Mouse (Mus musculus): Measurements from ENCODE around the gene Med13l.
A peak's percentile ranks its signal among the peaks of the same experiment; 100 is the strongest.

Med13l gene

DNA sequence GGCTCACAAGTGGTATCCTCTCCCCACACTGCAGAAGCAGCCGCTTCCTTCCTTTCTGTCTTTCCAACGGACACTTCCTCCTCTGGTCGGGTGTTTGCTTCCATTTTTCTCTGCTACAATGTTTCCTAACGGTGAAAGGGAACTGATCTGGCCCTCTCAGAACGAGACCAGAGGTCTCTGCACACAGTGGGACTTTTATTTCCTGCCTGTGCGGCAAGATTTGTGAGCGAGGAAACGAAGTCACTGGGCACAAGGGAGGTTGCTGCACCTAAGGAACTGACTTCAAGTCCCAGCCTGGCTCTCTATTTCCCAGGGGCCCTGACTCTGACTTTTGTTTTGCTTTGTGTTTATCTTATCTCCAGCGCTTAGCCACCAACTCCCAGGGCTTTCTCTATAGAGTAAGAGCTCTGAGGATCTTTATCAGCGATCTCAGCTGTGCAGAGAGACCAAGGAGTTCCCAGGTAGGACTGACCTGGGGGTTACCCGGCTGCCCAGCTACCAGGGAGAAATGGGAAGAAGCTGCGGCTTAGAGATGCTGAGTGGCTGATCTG is 4.0 kb upstream of the Med13l start:
- no peak for DNase-seq (ENCODE audit: low read depth, low spot score)

DNA sequence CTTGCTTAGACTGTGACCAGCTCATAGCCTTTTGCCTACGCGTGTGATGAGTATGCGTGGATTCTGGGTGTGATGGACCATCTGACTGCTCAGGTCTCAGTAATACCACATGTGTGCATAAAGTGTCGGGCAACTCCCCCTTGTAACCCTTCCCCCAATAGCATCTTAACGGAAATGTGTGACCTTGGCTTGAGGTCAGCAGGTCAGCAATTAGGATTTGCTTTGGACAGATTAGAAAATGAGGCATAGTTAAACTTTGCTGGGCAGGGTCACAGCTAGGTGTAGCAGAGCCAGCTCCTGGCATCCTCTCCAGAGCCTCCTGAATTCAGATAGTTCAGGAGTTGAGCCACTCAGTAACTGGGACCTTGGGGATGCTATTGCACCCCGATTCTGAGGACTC is 1.6 kb upstream of the Med13l start:
- no peak for DNase-seq (ENCODE audit: low read depth, low spot score)

DNA sequence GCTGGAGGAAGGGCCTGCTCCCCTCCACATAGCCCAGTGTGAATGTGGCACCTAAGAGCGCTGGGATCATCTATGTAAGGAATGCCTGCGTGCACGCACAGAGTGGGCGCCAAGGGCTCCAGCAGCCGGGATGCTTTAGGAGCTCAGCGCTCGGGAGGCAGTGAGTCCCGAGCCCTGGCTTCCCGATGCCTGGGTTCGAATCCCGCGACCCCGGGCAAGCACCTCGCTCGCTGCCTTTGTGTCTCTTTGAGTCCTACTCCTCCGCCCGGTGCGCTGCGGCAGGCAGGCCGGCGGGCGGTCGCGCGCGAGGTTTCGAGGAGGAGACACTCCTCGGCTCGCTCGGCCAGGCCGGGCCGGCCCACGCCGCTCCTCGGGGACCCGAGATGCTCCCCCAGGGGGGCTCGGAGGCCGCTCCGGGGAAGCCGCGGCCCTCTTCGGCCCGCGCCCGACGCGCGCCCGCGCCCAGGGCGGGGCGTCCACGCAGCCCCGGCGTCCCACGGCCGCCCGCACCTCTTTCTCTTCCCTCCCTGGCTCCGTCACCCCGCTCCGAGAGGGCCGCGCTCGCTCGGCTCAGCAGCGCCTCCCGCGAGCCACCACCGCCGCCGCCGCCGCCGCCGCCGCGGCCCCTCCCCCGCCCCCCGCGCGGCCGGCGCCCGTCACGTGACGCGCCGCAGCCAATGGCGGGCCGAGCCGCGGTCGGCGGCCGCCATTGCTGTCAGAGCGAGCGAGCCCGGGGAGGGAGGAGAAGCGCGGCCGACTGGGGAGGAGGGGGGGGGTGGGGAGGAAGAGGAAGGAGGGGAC is 695 bp upstream of the Med13l start:
- DNase-seq (ENCODE audit: low read depth, low spot score): peak; percentile 88

DNA sequence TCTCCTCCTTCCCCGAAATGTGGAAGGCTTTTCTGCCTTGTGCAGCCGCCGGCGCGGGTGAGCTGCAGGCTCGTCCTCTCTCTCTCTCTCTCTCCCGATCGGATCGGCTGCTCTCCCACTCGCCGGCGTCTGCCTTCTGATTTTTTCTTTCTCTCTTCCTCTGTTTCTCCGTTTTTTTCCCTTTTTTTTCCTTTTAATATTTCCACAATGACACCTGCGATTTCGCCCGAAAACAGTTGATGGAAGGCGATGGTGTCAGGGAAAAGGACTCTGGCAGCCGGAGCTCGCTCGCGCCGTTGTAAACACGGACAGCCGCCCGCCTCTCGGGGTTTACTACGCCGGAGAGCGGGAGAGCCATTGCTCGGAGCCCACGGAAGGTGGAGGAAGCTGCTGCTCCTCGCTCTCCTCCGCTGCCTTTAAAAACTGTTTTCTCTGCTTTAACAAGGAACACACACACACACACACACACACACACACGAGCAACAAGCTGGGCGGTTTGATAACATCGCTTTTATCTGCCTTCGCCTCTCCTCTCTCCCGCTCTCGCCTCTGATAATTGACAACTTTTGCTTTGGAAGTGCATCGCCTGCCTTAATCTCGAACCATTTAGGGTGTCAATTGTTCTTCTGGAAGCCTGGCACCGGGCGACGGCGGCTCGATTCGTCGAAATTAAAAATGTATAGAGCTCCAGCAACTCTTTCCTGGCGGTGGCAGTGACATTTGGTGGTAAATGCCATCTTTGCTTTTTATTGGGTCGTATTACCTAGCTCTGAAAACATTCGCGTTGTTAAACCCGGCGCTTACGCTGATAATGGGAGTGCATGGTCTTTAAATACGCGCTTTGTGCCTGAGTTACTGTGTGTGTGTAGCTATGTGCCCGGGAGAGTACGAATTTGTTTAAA is 858 bp downstream of the Med13l start:
- DNase-seq (ENCODE audit: low read depth, low spot score): peak; percentile 50

DNA sequence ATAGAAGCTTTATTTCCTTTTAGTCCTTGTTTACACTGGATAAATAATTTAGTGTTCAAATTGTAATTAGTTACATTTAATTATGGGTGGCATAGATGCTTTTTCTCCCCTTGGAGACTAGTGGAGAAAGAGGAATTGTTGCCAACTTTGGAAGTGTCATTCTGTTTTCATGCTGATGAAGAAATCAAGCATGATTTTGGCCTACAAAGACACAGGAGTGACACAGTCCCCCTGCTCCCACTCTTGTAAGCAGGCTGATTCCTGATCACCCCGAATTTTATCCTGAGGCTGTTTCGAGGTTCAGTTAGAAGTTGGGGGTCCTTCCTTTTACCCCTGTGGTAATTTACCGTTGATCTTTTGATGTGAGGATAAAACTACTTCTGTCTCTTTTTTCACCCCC is 1.7 kb downstream of the Med13l start:
- no peak for DNase-seq (ENCODE audit: low read depth, low spot score)

DNA sequence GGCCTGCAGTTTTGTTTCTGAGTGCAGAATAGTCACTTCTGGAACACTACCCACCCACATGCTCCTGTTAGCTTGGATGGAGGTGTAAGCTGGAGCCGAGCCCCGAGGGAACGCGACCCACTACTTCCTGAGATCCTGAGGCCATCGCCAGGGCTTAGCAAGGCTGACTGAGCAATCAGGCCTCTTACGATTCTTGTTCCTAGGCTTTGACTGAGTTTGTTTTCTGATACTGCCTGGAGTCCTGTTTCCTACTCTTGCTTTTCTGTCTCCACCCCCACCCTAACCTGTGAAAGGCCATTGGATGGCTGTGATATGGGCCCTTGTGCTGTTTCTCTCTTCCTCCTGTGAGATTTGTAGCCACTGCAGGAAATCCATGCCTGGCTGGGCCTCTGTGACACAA is 3.1 kb downstream of the Med13l start:
- peak; percentile 57 for DNase-seq (ENCODE audit: low read depth, low spot score)

DNA sequence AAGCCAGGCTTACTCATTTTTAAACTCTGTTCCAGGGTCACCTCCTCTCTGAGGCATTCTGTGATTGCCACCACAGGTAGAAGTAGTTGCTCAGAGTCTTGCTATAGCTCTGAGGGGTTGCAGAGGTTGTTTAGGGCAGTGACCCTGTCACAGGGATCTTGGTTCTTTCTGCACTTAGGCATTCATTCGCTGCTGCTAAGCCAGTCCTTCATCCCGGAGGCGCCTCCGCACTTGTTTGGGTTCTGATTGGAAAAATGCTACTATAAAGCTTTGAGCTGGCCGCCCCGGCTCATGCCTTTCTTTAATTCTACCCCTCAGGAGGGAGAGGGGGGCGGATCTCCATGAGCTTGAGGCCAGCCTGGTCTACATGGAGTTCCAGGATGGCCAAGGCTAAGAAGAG is 6.9 kb downstream of the Med13l start:
- no peak for DNase-seq (ENCODE audit: low read depth, low spot score)

DNA sequence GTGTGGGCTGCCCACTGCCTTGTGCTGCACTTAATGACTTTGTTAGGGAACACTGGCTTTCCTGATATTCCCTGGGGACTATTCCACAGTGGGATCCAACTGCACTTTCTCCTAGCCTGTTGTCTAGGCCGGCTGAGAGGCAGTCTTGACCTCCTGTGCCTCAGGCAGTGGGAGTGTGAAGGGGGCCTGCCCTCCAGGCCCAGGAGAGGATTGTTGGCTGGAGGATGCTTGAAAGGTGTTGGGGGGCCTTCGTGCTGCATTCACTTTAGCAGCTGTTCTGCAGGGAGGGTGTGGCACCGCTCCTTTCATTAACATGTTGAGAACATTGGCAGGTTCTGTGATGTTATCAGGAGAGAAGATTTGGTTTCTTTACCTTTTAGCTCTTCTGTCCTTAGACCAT is 8.5 kb downstream of the Med13l start:
- DNase-seq (ENCODE audit: low read depth, low spot score): no peak

DNA sequence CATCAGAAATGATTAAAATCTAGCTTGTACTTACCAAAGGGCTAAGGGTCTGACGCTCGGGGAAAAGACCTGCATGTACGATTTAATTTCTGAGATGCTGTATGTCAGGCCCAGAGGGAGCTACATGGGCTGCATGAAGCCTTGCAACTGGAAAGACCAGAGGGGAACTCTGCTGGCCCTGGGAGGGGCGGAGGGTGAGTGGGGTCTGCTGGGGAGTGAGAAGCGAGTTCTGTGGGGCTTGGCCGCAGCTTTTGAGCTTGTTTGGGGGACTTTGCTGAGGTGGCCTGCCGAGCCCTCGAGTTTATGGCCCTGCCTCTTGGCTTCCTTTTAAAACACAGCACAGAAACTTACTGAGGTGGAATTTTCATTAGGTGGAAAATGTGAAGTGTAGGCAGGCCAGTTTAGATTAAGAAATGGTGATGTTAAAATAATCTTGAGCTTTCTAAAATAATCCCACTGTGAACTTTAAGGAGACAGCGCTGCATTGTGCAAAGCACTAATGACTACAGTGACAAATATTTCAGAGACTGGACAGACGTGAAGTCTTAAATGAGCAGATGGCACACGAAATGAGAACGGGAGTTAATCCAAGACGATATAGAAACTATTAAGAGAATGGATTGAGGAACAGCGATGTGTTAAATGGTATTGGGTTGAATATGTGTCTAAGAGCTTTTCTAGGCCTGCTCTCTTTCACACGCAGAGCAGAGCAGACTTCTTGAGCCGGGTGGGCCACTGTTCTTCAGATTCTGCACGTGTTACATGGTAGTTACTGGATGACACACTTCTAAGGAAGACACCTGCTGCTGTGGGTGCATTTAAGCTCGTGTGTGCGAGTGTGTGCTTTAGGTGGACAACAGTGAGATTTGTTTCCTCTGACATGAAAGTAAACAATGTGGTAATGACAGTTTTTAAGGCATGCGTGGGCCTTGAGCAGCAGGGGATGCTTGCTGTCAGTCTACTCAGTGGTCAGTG is 9.4 kb downstream of the Med13l start:
- peak; percentile 71 for DNase-seq (ENCODE audit: low read depth, low spot score)

DNA sequence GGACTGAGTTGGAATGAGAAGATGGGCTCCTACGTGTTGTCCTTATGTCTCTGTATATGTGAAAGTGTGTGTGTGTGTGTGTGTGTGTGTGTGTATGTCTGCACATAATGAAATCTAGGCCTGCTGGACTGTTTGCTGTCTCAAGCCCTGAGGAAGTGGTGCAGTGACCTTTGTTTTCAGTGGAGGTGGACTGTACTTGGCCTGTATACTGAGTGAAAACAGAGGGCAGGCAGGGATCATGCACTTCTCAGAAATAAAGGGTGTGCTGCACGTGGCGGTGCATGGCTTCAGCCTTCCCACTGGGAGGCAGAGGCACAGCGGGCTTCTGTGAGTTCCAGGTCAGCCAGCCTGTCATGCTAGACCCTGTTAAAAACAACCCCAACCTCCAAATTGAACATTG is 11.0 kb downstream of the Med13l start:
- DNase-seq (ENCODE audit: low read depth, low spot score): no peak

DNA sequence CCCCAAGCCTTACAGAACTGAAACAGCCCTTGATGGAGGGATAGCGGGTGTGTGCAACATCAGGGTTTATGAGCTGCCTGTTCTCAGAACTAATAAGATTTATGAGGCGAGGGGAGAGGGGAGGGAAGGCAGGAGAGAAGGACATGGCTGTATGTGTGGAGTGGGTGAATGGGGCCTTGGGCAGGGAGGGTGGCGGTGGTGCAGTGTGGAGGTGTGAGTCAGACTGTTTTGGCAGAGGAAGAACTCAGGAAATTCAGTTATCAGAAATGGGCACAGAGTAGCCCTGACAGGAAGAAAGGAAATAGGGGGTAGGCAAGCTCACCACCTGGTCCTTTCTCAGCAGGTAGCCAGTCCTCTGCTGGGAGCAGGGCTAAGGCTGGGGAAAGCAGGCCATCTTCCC is 13.8 kb downstream of the Med13l start:
- peak; percentile 87 for DNase-seq (ENCODE audit: low read depth, low spot score)

DNA sequence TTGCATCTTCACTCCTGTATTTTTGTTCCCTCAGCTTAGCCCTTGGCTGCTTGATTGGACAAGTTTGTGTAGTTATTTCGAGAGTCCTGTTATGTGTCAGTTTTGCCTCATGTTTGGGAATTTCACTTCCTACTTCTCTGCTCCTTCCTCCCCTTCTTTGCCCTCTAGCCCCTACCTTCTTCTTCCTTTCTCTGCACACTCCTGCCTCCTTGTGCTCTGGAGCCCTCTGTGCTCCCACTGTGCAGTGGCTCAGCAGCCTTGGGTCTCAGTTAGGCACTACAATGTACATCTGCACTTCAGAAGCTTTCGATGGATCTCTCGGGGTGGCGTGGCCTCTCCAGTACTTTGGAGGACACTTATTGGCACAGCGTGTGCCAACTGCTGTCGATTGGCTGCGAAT is 14.5 kb downstream of the Med13l start:
- DNase-seq (ENCODE audit: low read depth, low spot score): no peak

DNA sequence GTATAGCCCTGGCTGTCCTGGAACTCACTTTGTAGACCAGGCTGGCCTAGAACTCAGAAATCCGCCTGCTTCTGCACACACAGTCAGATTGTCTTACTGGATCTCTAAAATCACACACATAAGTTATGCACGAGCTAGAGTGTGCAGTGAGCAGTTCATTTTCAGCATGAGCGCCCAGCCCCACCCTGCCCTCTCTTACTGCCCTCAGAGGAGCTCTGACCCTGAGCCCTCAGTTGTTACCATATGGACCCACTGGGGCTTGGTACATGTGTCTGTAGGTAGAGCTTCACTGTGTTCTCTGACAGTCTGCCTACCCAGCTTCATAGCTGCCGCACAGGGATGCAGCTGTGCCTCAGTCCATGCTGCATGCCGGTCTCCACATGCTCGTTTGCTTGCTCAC is 15.4 kb downstream of the Med13l start:
- no peak for DNase-seq (ENCODE audit: low read depth, low spot score)

DNA sequence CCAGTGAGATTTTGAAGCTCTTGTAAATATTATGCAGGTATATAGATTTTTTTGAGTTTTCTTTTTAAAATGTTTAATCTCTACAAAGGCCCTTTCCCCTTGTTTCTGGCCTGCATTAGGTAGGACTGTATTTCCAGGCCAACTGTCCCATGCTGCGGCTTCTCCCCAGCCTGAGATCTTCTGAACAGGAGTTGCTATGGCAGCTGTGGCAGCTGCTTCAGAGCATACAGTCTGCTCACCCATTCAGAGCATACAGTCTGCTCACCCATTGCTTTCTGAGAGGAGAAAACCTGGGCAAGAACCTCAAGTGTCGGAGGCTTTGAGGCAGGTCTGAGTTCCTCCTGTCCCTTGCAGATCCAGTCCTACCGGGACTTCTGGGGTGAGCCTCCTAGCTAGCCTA is 16.3 kb downstream of the Med13l start:
- DNase-seq (ENCODE audit: low read depth, low spot score): no peak

DNA sequence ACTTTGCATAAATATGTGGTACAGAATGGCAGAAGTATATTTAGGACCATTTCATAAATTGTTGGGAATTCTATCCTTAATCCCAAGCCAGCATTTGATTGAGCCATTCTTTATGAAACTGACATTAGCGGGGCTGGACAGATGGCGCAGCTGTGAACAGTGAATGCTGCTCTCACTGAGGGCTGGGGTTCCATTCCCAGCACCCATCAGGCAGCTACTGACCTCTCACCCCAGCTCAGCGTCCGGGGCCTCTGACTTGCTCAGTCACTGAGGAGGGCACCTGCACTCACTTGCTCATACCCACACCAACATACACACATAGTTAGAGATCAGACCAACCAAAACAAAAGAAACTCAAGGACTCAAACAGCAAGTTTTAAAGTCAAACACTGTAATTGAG is 24.9 kb downstream of the Med13l start:
- no peak for DNase-seq (ENCODE audit: low read depth, low spot score)

DNA sequence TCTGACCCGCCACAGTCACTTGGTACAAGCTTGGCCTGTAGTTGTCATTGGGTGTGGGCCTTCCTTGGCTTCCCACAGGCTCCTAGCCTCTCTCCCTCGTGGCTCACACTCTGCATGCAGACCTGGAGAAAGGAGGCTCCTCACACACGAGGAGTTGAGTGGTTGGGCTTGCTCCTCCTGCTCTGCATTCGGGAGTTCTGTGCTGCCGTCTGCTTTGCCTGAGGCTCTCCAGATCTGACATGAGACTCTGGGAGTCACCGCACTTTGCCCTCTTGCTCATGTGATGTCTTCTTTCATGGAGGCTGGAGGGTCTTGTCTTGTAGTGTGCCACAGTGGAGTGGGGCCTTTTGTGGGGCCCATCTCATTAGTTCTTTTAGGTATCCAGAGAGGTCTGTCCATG is 26.1 kb downstream of the Med13l start:
- no peak for DNase-seq (ENCODE audit: low read depth, low spot score)

DNA sequence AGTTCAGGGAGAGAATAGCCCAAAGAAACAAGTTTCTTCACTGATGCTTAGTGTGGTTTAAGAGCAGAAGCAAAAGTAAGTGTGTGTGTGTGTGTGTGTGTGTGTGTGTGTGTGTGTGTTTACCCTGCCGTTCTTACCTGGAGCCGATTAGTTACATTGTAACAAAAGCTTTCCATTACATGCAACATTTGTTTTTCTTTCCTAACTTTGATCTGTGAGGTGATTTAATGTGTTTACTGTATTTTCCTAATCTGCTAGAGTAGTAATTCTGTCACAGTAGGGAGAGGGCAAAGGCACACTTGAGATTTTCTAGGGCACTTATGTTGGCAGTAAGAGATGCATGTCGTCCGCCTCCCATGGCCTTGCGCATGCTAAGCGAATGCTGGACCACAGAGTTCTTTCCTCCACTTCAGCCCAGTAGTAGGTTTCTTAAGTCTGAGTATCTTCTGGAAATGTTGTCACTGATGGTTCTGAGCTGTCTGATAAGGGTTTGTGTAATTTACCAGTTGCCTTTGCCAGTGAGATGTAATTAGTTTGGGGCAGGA is 28.0 kb downstream of the Med13l start:
- no peak for DNase-seq (ENCODE audit: low read depth, low spot score)

DNA sequence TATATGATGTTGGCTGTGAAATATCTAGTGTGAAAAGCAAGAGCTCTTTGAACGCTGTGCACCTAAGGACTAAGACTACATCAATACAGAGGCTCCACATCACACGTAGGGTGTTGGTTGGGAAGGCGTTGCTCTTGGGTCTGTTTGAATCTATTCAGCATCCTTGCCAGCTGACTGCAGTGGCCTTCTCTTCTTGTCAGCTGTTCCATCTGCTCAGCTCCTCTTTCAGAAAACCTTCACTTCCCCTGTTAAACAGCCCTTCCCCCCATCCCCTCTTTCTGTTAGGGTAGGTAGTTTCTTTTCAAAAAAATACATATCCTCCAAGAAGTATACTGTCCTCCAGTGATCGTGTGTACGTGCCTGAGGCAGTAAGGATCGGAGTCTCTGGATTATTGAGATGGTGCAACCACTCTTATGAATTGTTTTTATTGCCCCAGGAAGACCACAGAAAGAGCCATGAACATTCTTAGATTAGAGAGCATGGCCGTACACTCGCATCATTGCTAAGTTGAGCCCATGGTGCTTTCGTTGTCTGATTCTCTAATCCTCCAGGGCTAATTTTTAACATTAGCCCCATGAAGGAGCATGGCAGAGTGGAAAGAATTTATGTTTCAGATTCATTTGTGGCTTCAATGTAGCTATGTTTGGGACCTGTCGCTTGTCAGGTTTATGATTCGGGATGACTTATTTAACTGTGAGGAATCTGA is 28.9 kb downstream of the Med13l start:
- peak; percentile 49 for DNase-seq (ENCODE audit: low read depth, low spot score)

DNA sequence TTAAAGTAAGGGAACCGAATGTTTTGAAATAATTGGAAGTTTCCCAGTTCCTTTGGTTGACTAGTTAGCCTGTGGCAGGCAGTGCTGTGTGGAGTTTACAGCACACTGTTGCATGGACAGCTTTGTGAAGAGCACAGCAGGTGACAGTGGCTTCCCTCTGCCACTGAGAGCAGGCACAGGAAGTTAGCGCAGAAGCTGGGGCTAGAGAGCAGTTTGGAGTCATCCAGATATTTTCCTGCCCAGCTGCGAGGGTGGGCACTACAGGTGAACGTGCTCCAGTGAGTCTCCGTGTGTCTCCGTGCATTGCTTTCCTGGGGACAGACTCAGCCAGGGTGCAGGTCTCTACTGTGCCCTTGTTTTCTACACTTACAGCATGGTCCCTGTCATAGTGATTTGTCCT is 30.4 kb downstream of the Med13l start:
- DNase-seq (ENCODE audit: low read depth, low spot score): no peak

DNA sequence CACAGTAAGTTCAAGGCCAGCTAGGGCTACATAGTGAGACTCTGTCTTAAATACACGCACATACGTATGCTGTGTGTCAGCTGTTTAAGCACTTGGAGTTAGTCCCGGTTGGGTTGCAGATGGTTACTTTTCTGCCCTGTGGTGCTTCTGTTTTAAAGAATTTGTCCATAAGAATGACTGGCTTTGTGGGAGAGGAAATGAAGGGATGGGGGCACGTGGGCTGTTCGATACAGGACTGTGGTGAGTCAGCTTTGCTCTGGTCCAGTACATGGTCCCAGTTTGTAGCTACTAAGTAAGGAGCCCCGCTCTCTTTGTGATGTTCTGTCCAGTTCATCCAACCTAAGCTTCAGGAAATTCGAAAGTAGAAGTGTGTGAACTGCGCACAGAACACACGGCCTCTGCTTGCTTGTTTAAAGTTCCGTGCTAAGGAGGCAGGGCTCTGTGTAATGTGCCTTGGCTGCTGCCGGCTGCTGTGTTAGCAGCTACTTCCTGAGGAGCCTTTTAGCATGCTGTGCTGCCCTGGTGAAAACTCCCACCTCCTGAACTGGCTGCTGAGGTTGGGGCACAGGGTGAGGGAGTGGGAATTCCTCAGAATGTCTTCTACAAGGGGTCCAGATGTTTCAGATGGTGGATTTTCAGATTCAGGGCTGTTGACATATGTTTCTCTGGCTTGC is 31.5 kb downstream of the Med13l start:
- DNase-seq (ENCODE audit: low read depth, low spot score): no peak
